Mouse (Mus musculus): ENCODE results near the gene Scn3a. TPM values are rescaled to one million over a fixed set of nuclear protein-coding genes. Genes with fewer than 3 reads are reported as not detected.
A peak's percentile ranks its signal among the peaks of the same experiment; 100 is the strongest.

Gene Scn3a
- 0.49 and 1.5 TPM in 2 replicates for polyA plus RNA-seq (2015; fragmentation: Nextera tagmentation; extraction: Ambion mirVana)

DNA sequence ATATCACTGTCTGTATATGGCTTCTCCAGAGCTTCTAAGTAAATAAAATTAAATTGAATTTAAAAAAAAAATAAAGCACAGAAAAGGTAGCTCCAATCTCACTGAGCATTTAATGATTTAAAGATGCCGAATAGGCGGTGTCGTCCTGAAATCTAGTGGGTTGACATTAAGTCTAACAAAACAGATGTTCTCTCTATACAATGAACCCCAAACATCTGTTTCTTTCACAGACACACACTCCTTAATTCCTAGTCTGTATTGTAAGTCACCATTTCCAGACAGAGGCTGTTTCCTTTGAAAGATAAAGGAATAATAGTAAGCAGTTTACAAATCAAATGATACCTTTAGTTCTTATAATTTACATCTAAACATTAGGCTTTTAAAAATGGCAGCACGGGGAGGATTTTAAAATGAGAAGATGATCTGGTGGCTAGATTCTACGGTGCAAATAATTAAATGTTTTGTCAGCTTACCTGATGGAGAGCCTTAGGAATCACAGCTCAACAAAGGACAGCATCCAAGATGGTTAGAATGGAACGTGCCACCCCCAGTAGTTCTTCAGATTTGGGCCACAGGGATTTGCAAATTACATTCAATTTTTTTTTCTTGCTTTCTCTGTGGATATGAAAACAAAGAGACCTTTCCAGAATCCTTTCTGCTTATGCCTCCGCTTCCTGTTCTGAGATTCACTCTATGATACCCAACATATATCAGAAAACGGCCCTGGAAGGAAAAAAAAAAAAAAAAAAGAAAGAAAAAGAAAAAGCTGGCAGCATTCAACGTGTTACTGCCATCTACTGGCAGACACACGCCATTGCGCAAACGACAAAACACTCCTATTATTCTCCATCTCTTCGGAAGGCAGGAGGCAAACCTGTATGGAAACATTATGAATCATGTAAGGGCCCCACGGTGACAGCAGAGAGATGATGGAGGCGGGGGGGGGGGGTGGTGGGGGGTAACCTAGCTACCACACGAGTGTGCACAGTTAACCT is at the start of gene Scn3a:
Gene Scn3a, minus strand, starts transcription at position 835 of the 995 bp plus-strand sequence.
- no peaks in the 10 kb centered on the region for H3K9me3 ChIP-seq (replicated peaks)
- H3K4me1 ChIP-seq (replicated peaks) = peaks cover 3% of the 10 kb centered on the region; the same call in 1 of the 2 replicates
- no peak within 1 kb of the TSS for H3K4me3 ChIP-seq

DNA sequence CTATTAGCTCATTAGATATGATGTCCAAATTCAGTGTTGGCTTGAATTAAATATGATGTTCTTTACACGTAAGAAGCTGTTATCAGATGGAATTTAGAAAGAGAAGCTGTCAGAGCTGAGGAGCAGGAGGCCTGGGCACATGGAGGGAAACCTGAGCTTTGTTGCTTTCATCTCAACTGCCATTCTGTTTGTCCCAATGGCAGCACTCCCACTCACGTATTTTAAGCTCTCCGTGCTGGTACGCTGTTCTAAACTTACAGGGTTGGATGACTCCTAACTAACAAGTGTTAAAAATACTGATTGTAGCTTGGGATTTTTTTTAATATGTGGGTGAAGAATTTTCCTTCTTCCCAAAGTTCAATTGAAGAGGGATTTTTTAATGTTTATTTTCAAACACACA is 44.5 kb upstream of the Scn3a start:
- ATAC-seq (replicated peaks; ENCODE audit: insufficient number of reproducible peaks, insufficient read depth, low FRiP score, low read depth) = no peak
- Histone ChIP-seq H3K9me3 (replicated peaks) (no peaks in the 10 kb centered on the region), H3K27me3 (no peaks in the 10 kb centered on the region), H3K9ac (no peak overlapping the region), H3K4me3 (no peak overlapping the region), H3K27ac (no peak overlapping the region), H3K36me3 (no peaks in the 10 kb centered on the region), H3K4me1 (replicated peaks) (no peaks in the 10 kb centered on the region), H3K4me2 (no peak overlapping the region)
- 69% methylated on average over 4 of the region's 4 CpGs for WGBS

More for the DNA sequence above, at the start of gene Scn3a:
- no peaks in the 10 kb centered on the region for H3K27me3 ChIP-seq
- no peak for ATAC-seq (replicated peaks; ENCODE audit: insufficient number of reproducible peaks, insufficient read depth, low FRiP score, low read depth)
- no peak within 1 kb of the TSS for H3K9ac ChIP-seq
- H3K4me2 ChIP-seq = peak within 1 kb of the TSS; percentile 38
- 27% methylated on average over 16 of the region's 16 CpGs for WGBS
- H3K36me3 ChIP-seq = no peaks in the 10 kb centered on the region
- H3K27ac ChIP-seq = no peak within 1 kb of the TSS

GRCm38 (mm10) chr2:65607813-65608212 is 40.4 kb upstream of the Scn3a start:
- Histone ChIP-seq H3K4me3 (no peak overlapping the region), H3K9me3 (replicated peaks) (no peaks in the 10 kb centered on the region), H3K27ac (no peak overlapping the region), H3K4me2 (no peak overlapping the region), H3K9ac (no peak overlapping the region), H3K27me3 (no peaks in the 10 kb centered on the region), H3K36me3 (no peaks in the 10 kb centered on the region), H3K4me1 (replicated peaks) (no peaks in the 10 kb centered on the region)
- no peak for ATAC-seq (replicated peaks; ENCODE audit: insufficient number of reproducible peaks, insufficient read depth, low FRiP score, low read depth)

DNA sequence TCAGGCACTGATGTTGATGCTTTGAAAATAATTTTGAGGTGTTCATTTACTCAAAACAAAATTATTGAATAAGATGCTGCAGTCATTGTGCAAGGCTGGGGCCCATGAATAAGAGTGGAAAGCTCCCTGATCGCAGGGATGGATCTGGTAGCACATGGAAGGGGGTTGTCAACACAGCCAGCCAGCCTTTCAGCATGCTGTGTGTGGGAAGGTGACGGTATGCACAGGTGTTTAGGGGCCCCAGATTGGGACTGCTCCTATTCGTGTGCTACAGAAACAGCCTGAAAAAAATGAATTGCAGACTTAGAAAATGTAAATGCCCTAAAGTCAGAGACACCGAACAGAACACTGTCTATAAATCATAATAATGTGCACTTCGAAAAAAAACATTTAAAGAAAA is 20.3 kb upstream of the Scn3a start:
- no peak for ATAC-seq (replicated peaks; ENCODE audit: insufficient number of reproducible peaks, insufficient read depth, low FRiP score, low read depth)
- H3K27me3 ChIP-seq = no peaks in the 10 kb centered on the region
- H3K4me2 ChIP-seq = no peak overlapping the region
- H3K9me3 ChIP-seq (replicated peaks) = no peaks in the 10 kb centered on the region
- 67% methylated on average over 5 of the region's 5 CpGs for WGBS
- H3K36me3 ChIP-seq = no peaks in the 10 kb centered on the region
- H3K9ac ChIP-seq = no peak overlapping the region
- H3K27ac ChIP-seq = no peak overlapping the region
- no peak overlapping the region for H3K4me3 ChIP-seq
- H3K4me1 ChIP-seq (replicated peaks) = no peaks in the 10 kb centered on the region

GRCm38 (mm10) chr2:65567925-65568324 is 498 bp upstream of the Scn3a start:
- ATAC-seq (replicated peaks; ENCODE audit: insufficient number of reproducible peaks, insufficient read depth, low FRiP score, low read depth) = no peak
- Histone ChIP-seq H3K36me3 (no peaks in the 10 kb centered on the region), H3K9me3 (replicated peaks) (no peaks in the 10 kb centered on the region), H3K4me1 (replicated peaks) (peaks cover 3% of the 10 kb centered on the region; the same call in 1 of the 2 replicates), H3K4me3 (no peak overlapping the region), H3K27ac (no peak overlapping the region), H3K4me2 (no peak overlapping the region), H3K27me3 (no peaks in the 10 kb centered on the region), H3K9ac (no peak overlapping the region)
- WGBS = 90% methylated on average over 4 of the region's 4 CpGs

- Histone ChIP-seq H3K27me3 (no peaks in the 10 kb centered on the region), H3K9me3 (replicated peaks) (no peaks in the 10 kb centered on the region), H3K27ac (no peak overlapping the region), H3K4me1 (replicated peaks) (peaks cover 3% of the 10 kb centered on the region; the same call in 1 of the 2 replicates), H3K4me3 (no peak overlapping the region), H3K4me2 (no peak overlapping the region), H3K9ac (no peak overlapping the region), H3K36me3 (no peaks in the 10 kb centered on the region)
- WGBS = 19% methylated on average over 4 of the region's 4 CpGs
- ATAC-seq (replicated peaks; ENCODE audit: insufficient number of reproducible peaks, insufficient read depth, low FRiP score, low read depth) = no peak
Observed at GRCm38 (mm10) chr2:65563898-65564297, 3.5 kb downstream of the Scn3a start.

DNA sequence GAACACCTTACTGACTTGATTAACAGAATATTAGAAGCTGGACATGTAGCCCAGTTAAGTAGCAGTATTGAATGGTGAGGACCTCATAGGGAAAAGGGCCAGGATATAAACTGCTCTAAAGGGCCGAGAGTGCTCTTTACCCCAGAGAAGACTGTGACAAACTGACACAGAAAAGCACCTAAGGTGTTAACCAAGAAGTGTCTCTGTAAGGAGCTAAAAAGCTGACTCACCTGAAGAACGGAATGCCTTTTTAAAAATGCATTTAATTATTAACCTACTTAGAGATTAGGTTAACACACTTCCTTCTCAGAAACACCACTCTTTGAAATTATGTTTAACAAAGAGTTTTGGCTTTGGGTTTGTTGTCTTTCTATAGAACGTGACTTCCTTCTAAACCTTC is 9.7 kb downstream of the Scn3a start:
- H3K4me3 ChIP-seq = no peak overlapping the region
- no peaks in the 10 kb centered on the region for H3K9me3 ChIP-seq (replicated peaks)
- H3K27me3 ChIP-seq = no peaks in the 10 kb centered on the region
- no peak overlapping the region for H3K27ac ChIP-seq
- no peak overlapping the region for H3K9ac ChIP-seq
- no peaks in the 10 kb centered on the region for H3K4me1 ChIP-seq (replicated peaks)
- WGBS = 68% methylated on average over 3 of the region's 3 CpGs
- H3K36me3 ChIP-seq = no peaks in the 10 kb centered on the region
- H3K4me2 ChIP-seq = no peak overlapping the region
- ATAC-seq (replicated peaks; ENCODE audit: insufficient number of reproducible peaks, insufficient read depth, low FRiP score, low read depth) = no peak

DNA sequence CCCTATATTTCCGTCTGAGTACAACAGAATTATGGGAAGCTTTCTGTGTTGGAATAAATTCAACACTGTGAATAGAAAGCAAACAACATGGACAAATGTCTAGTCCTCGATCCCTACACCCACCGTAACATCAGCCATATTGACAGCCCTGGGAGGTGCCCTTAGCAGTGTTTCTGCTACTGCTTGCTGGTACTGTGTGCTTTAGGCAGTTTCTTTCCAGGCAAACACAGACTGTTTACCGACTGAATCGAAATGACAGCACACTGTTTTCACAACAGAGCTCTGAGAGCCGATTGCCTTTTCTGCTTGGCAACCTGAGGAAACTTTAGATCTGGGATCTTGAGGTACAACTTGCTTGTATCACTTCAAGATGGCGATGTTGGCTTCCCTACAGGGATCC is 12.8 kb downstream of the Scn3a start:
- Histone ChIP-seq H3K4me1 (replicated peaks) (no peaks in the 10 kb centered on the region), H3K9ac (no peak overlapping the region), H3K9me3 (replicated peaks) (no peaks in the 10 kb centered on the region), H3K27me3 (no peaks in the 10 kb centered on the region), H3K36me3 (no peaks in the 10 kb centered on the region), H3K27ac (no peak overlapping the region), H3K4me2 (no peak overlapping the region), H3K4me3 (no peak overlapping the region)
- ATAC-seq (replicated peaks; ENCODE audit: insufficient number of reproducible peaks, insufficient read depth, low FRiP score, low read depth) = no peak
- 82% methylated on average over 7 of the region's 7 CpGs for WGBS

- Histone ChIP-seq H3K4me3 (no peak overlapping the region), H3K4me2 (no peak overlapping the region), H3K4me1 (replicated peaks) (no peaks in the 10 kb centered on the region), H3K9ac (no peak overlapping the region), H3K27ac (no peak overlapping the region), H3K27me3 (no peaks in the 10 kb centered on the region), H3K36me3 (no peaks in the 10 kb centered on the region), H3K9me3 (replicated peaks) (no peaks in the 10 kb centered on the region)
- WGBS = 67% methylated on average over 3 of the region's 3 CpGs
- ATAC-seq (replicated peaks; ENCODE audit: insufficient number of reproducible peaks, insufficient read depth, low FRiP score, low read depth) = no peak
Observed at GRCm38 (mm10) chr2:65553473-65553872, 14.0 kb downstream of the Scn3a start.

GRCm38 (mm10) chr2:65552727-65553126 is 14.7 kb downstream of the Scn3a start:
- Histone ChIP-seq H3K4me2 (no peak overlapping the region), H3K27ac (no peak overlapping the region), H3K9me3 (replicated peaks) (no peaks in the 10 kb centered on the region), H3K4me1 (replicated peaks) (no peaks in the 10 kb centered on the region), H3K36me3 (no peaks in the 10 kb centered on the region), H3K9ac (no peak overlapping the region), H3K27me3 (no peaks in the 10 kb centered on the region), H3K4me3 (no peak overlapping the region)
- 52% methylated on average over 3 of the region's 3 CpGs for WGBS
- ATAC-seq (replicated peaks; ENCODE audit: insufficient number of reproducible peaks, insufficient read depth, low FRiP score, low read depth) = no peak

DNA sequence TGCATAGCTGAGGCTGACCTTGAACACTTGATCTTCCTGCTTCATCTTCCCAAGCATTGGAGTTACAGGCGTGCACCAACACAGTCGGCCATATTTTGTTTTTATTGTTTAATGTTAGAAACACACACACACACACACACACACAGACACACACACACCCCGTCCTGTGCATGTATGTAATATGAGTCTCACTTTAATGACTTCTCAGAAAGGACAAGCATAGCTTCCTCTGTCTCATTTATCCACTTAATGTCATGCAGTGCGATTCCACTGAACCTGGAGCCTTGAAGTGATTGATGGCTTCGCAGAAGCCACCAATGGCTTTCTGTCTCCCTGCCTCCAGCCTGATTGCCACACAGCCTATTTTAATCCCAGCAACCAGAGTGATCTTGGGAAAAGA is 15.2 kb downstream of the Scn3a start:
- Histone ChIP-seq H3K27me3 (no peaks in the 10 kb centered on the region), H3K27ac (no peak overlapping the region), H3K36me3 (no peaks in the 10 kb centered on the region), H3K4me2 (no peak overlapping the region; the same call in 1 of the 2 replicates), H3K9me3 (replicated peaks) (no peaks in the 10 kb centered on the region), H3K4me3 (no peak overlapping the region), H3K9ac (no peak overlapping the region), H3K4me1 (replicated peaks) (no peaks in the 10 kb centered on the region)
- ATAC-seq (replicated peaks; ENCODE audit: insufficient number of reproducible peaks, insufficient read depth, low FRiP score, low read depth) = no peak
- 52% methylated on average over 5 of the region's 5 CpGs for WGBS

DNA sequence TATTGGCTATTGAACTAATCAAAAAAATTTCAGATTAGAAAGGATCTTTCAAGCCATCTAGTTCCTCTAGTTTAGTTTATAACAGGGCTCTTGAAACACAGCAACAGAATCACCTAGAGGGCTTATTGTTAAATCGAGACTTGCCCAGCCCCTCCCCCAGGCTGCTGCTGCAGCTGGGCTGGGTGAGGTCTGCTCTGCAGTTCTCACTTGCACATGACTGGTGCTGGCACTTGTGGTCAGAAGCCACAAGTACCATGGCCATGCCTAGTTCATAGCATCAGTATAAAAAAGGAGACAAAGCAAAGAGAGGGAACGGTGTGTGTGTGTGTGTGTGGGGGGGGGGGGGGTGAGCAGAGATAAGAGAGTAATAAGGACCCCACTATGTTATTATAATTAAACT is 15.7 kb downstream of the Scn3a start:
- no peak overlapping the region for H3K4me3 ChIP-seq
- no peaks in the 10 kb centered on the region for H3K9me3 ChIP-seq (replicated peaks)
- no peak overlapping the region for H3K4me2 ChIP-seq
- H3K9ac ChIP-seq = no peak overlapping the region
- no peak; the same call in 1 of the 2 replicates for ATAC-seq (replicated peaks; ENCODE audit: insufficient number of reproducible peaks, insufficient read depth, low FRiP score, low read depth)
- no peaks in the 10 kb centered on the region for H3K36me3 ChIP-seq
- no peaks in the 10 kb centered on the region for H3K27me3 ChIP-seq
- no peak overlapping the region for H3K27ac ChIP-seq
- H3K4me1 ChIP-seq (replicated peaks) = no peaks in the 10 kb centered on the region
- 41% methylated on average over 2 of the region's 2 CpGs for WGBS

All from heart, embryonic 15.5 days (tissue).